Comparison of ENCODE assay signal across 25 mouse cellular contexts in the genomic region with DNA sequence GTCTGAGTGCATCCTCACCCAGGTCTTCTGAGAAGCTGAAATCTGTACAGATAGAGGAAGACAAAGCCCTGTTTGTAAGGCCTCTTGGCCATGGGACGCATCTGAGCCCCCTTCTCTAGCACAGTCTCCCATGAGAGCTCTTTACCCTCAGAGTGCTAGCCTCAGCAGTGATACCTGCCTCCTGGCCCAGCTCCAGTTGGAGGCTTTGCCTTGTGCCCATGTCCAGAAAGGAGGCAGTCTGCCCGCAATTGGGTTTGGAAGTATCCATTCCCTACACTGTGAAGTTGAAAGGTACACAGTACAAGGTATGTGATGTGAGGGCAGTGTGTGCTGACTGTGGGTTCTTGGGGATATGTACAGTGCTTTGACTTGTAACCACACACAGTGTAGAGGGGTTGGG.
"Had no signal": no experiment of that assay in that cellular context is flagged by ENCODE, and none has a peak within 500 bp of the region (broad histone marks: within the 10 kb centered on the region; RNA-seq: fewer than 3 reads in every experiment).

No protein-coding gene starts in this region.

- ATAC-seq: hindbrain, postnatal 0 days; intestine, embryonic 16.5 days had no signal

- H3K4me1 ChIP-seq: hindbrain, embryonic 13.5 days; hindbrain, embryonic 15.5 days; kidney, embryonic 15.5 days; liver, embryonic 13.5 days; liver, embryonic 15.5 days had no signal

- DNase-seq: gastrocnemius, postnatal 14 days; gastrocnemius, postnatal 36 days; heart, adult 2 months; heart, postnatal 14 days; heart, postnatal 36 days; kidney, adult 11 months; kidney, adult 2 months; kidney, adult 9 months; kidney, postnatal 25 days; kidney, postnatal 4 days; liver; liver, embryonic 13.5 days had no signal

- H3K27me3 ChIP-seq: heart, embryonic 13.5 days; heart, embryonic 15.5 days; hindbrain, embryonic 13.5 days; hindbrain, embryonic 15.5 days; kidney, embryonic 15.5 days; liver, embryonic 13.5 days; liver, embryonic 15.5 days had no signal

- H3K9me3 ChIP-seq: heart, embryonic 13.5 days; heart, embryonic 15.5 days; hindbrain, embryonic 13.5 days; hindbrain, embryonic 15.5 days; kidney, embryonic 15.5 days; liver, embryonic 13.5 days; liver, embryonic 15.5 days had no signal

- H3K27ac ChIP-seq: heart, adult 2 months; heart, embryonic 13.5 days; heart, embryonic 15.5 days; hindbrain, embryonic 13.5 days; hindbrain, embryonic 15.5 days; hindbrain, postnatal 0 days; kidney, embryonic 15.5 days; kidney, postnatal 0 days; layer of hippocampus, adult 2 months; left cerebral cortex, adult 2 months; liver, embryonic 13.5 days; liver, embryonic 15.5 days had no signal

- H3K9ac ChIP-seq: heart, embryonic 13.5 days; heart, embryonic 15.5 days; hindbrain, embryonic 13.5 days; hindbrain, embryonic 15.5 days; kidney, embryonic 15.5 days; liver, embryonic 13.5 days; liver, embryonic 15.5 days had no signal

- H3K4me2 ChIP-seq: heart, embryonic 11.5 days; heart, embryonic 13.5 days; heart, embryonic 15.5 days; hindbrain, embryonic 13.5 days; hindbrain, embryonic 15.5 days; kidney, embryonic 15.5 days; liver, embryonic 11.5 days; liver, embryonic 13.5 days; liver, embryonic 15.5 days had no signal

- H3K4me3 ChIP-seq: heart, adult 2 months; heart, embryonic 13.5 days; heart, embryonic 15.5 days; hindbrain, embryonic 13.5 days; hindbrain, embryonic 15.5 days; kidney, embryonic 15.5 days; layer of hippocampus, adult 2 months; left cerebral cortex, adult 2 months; liver, embryonic 13.5 days; liver, embryonic 15.5 days had no signal

- H3K36me3 ChIP-seq: heart, embryonic 13.5 days; heart, embryonic 15.5 days; hindbrain, embryonic 13.5 days; hindbrain, embryonic 15.5 days; kidney, embryonic 15.5 days; liver, embryonic 13.5 days; liver, embryonic 15.5 days had no signal
